Mouse (Mus musculus) hindbrain, postnatal 0 days (tissue): ENCODE measurements at regions not wholly inside any gene's neighbourhood (a gene's known extent, or its start where the extent isn't known, plus 50 kb on each side); places are given as distances from the start of the nearest gene placed in this dataset.

Source experiments
- ATAC-seq: fragments of 200-750 bp; cut with Nextera tagmentation; 2 replicates; pipeline ENCODE4 v1.8.0; 2017; ENCODE audit warnings: mild to moderate bottlenecking, moderate TSS enrichment, moderate library complexity
- DNase-seq: peaks from one replicate; pipeline ENCODE4 v3.0.0-alpha.2; 2015; ENCODE audit warnings: low spot score
- H3K27ac ChIP-seq: fragments of 300-500 bp; sonication (generic); 2 replicates; pipeline ENCODE4 v1.5.1; 2014; ENCODE audit warnings: mild to moderate bottlenecking
- H3K27me3 ChIP-seq: fragments of 300-500 bp; sonication (generic); 2 replicates; pipeline ENCODE4 v1.6.1; 2014; ENCODE audit warnings: low read length, mixed read lengths; ENCODE audit not compliant: insufficient read depth
- H3K36me3 ChIP-seq: fragments of 300-500 bp; sonication (generic); 2 replicates; pipeline ENCODE4 v1.6.1; 2014; ENCODE audit warnings: low read length, mixed read lengths; ENCODE audit not compliant: insufficient read depth
- H3K4me1 ChIP-seq: fragments of 300-500 bp; sonication (generic); 2 replicates; pipeline ENCODE4 v1.6.1; 2014; ENCODE audit warnings: antibody characterized with exemption, low read length, mixed read lengths; ENCODE audit not compliant: insufficient read depth
- H3K4me2 ChIP-seq: fragments of 300-500 bp; sonication (generic); 2 replicates; pipeline ENCODE4 v1.6.1; 2014; ENCODE audit warnings: low read depth, mild to moderate bottlenecking, low read length, moderate library complexity, mixed read lengths
- H3K4me3 ChIP-seq: fragments of 300-500 bp; sonication (generic); 2 replicates; pipeline ENCODE4 v1.5.1; 2014; ENCODE audit warnings: low read length
- H3K9ac ChIP-seq: fragments of 300-500 bp; sonication (generic); replicated peaks from 2 replicates; pipeline ENCODE4 v1.6.1; 2014; ENCODE audit warnings: mild to moderate bottlenecking, low read length, moderate library complexity, mixed read lengths
- H3K9me3 ChIP-seq: fragments of 300-500 bp; sonication (generic); 2 replicates; pipeline ENCODE4 v1.6.1; 2016; ENCODE audit warnings: low read length, mixed read lengths
- CTCF ChIP-seq: IDR thresholded peaks from 2 replicates; pipeline ENCODE4 v1.5.1; 2016; ENCODE audit warnings: antibody characterized with exemption, control low read depth, low read depth
- WGBS: fragments of 180-500 bp; shearing (Covaris S2); extraction: QIAGEN DNeasy Blood & Tissue Kit; methylation state at CpG from one replicate; pipeline ENCODE4 v1.1.7; 2014; 5-methylcytosine and 5-hydroxymethylcytosine counted together

DNA sequence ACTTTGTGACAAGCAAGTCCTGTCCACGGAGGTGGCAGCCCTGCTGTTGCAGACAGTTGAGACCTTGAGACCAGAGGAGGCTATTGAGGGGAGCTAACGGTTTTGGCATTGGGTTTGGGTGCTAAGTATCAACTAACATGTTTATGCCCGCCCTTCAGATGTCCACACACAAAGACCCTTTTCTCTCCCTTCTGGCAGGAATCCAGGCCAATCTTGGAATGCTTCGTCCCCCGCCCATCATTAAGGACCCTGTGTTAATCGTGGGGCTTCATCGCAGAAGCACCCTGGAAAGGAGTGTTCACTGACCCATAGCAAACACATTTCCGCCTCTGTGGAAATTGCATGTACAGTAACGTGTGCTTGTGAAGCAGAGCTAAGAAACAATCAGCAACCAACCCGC lies 76.4 kb upstream of the Pou3f2 start:
- peak; percentile 73 for DNase-seq
- 0 out of 2 replicates have a peak overlapping the region, but pooled peaks have one; percentile 16 for H3K4me2 ChIP-seq
- no peaks in the 10 kb centered on the region for H3K36me3 ChIP-seq
- H3K27me3 ChIP-seq, result no peaks in the 10 kb centered on the region
- H3K27ac ChIP-seq, result no peak overlapping the region
- no peak overlapping the region for H3K9ac ChIP-seq
- TF ChIP-seq CTCF, result no peak
- ATAC-seq, result peak; percentile 86
- H3K9me3 ChIP-seq, result no peaks in the 10 kb centered on the region
- H3K4me3 ChIP-seq, result no peak overlapping the region
- WGBS, result 21% methylated on average over 10 of the region's 10 CpGs
- H3K4me1 ChIP-seq, result no peaks in the 10 kb centered on the region
